Mouse (Mus musculus) stomach, embryonic 14.5 days (tissue): ENCODE measurements around the gene Agxt2. TPM values are rescaled to one million over a fixed set of nuclear protein-coding genes. Genes with fewer than 3 reads are reported as not detected.

ENCODE experiments used
- ATAC-seq: fragments of 200-750 bp; cut with Nextera tagmentation; 2 replicates; pipeline ENCODE4 v1.8.0; 2017; ENCODE audit warnings: low read depth, moderate TSS enrichment; ENCODE audit not compliant: insufficient number of reproducible peaks, insufficient read depth, low FRiP score
- H3K27ac ChIP-seq: fragments of 300-500 bp; sonication (generic); 2 replicates; pipeline ENCODE4 v1.5.1; 2014; ENCODE audit warnings: mild to moderate bottlenecking, low read length, moderate library complexity, mixed read lengths
- H3K27me3 ChIP-seq: fragments of 300-500 bp; sonication (generic); 2 replicates; pipeline ENCODE4 v1.6.1; 2014; ENCODE audit warnings: low read length, control low read depth, mixed read lengths; ENCODE audit not compliant: control insufficient read depth, insufficient read depth
- H3K36me3 ChIP-seq: fragments of 300-500 bp; sonication (generic); 2 replicates; pipeline ENCODE4 v1.6.1; 2014; ENCODE audit warnings: mild to moderate bottlenecking, control low read depth, low read length, moderate library complexity, mixed read lengths; ENCODE audit not compliant: control insufficient read depth, insufficient read depth
- H3K4me1 ChIP-seq: fragments of 300-500 bp; sonication (generic); 2 replicates; pipeline ENCODE4 v1.6.1; 2014; ENCODE audit warnings: low read length, control low read depth, mixed read lengths; ENCODE audit not compliant: control insufficient read depth, insufficient read depth
- H3K4me2 ChIP-seq: fragments of 300-500 bp; sonication (generic); replicated peaks from 2 replicates; pipeline ENCODE4 v1.6.1; 2014; ENCODE audit warnings: low read depth, low read length, control low read depth
- H3K4me3 ChIP-seq: fragments of 300-500 bp; sonication (generic); 2 replicates; pipeline ENCODE4 v1.5.1; 2014; ENCODE audit warnings: low read depth, low read length, control low read depth
- H3K9ac ChIP-seq: fragments of 300-500 bp; sonication (generic); replicated peaks from 2 replicates; pipeline ENCODE4 v1.6.1; 2014; ENCODE audit warnings: low read depth, mild to moderate bottlenecking, control low read depth, low read length, moderate library complexity, mixed read lengths
- H3K9me3 ChIP-seq: fragments of 300-500 bp; sonication (generic); 2 replicates; pipeline ENCODE4 v1.6.1; 2016; ENCODE audit warnings: low read depth, low read length, control low read depth; ENCODE audit not compliant: control insufficient read depth
- WGBS: fragments of 180-500 bp; shearing (Covaris S2); extraction: QIAGEN DNeasy Blood & Tissue Kit; methylation state at CpG from one replicate; pipeline ENCODE4 v1.1.7; 2014; 5-methylcytosine and 5-hydroxymethylcytosine counted together
- polyA plus RNA-seq: library from polyadenylated mRNA; unstranded; fragments of >200 nt; fragmentation: Nextera tagmentation; extraction: Ambion mirVana; gene quantifications from 2 replicates; pipeline ENCODE4 v1.2.1, GENCODE M21; 2014

The Agxt2 gene
- not detected in 2 replicates for polyA plus RNA-seq

- Histone ChIP-seq H3K4me2 (no peak within 1 kb of the TSS), H3K4me3 (no peak within 1 kb of the TSS), H3K27ac (no peak within 1 kb of the TSS), H3K27me3 (no peaks in the 10 kb centered on the region), H3K36me3 (no peaks in the 10 kb centered on the region), H3K9me3 (no peaks in the 10 kb centered on the region), H3K9ac (no peak within 1 kb of the TSS), H3K4me1 (no peaks in the 10 kb centered on the region)
- peak; percentile 67; the same call in 1 of the 2 replicates for ATAC-seq
- 77% methylated on average over 9 of the region's 9 CpGs for WGBS
Measured at GRCm38 (mm10) chr15:10358039-10358948, at the start of gene Agxt2. Gene Agxt2, plus strand, starts transcription at chr15:10358532.

GRCm38 (mm10) chr15:10311826-10312225 lies 46.5 kb upstream of the Agxt2 start:
- no peak for ATAC-seq
- WGBS = 63% methylated on average over 5 of the region's 5 CpGs
- Histone ChIP-seq H3K4me2 (no peak overlapping the region), H3K4me3 (no peak overlapping the region), H3K27ac (no peak overlapping the region), H3K4me1 (no peaks in the 10 kb centered on the region), H3K9ac (no peak overlapping the region), H3K36me3 (no peaks in the 10 kb centered on the region), H3K27me3 (no peaks in the 10 kb centered on the region), H3K9me3 (no peaks in the 10 kb centered on the region)

DNA sequence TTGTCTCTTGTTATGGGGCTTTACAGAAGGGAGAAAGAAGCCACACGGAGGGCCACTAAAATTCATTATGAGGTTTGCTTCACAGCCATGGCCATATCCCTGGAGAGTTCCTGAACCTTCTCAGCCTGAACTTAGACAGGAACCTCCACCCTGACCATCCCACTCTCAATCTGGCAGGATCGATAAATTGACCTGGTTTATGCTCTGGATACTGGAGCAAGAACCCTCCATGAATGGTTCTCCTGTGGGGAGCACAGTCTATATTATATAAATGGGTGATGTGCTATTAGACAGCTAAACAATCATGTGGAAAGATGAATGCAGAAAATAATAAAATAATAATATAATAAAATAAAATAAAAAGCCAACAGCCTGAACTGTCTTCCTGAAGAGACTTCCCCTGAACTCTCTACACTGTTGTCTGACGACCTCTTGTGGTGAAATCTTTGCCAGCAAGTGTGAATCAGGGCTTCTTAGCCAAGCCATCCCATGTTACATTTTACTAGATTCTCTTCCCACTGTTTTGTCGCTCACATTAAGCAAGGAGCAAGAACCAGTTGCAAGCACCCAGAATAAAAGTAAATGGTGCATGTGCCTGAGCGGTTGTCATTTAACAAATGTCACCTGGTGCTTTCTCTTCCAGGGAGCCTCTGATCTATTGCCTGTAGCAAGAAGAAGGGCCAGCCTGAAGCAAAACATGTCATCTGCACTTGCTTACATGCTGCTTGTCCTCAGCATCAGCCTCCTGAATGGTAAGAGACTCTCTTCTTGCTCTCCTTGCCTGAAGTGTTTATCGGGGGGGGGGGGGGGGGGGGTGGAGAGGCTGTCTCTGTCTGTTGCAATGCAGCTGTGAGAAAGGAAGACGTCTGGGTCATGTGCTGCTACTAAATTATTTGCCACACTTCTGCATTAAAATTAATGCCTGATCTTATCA lies 44.5 kb upstream of the Agxt2 start:
- WGBS = 45% methylated on average over 7 of the region's 7 CpGs
- H3K9ac ChIP-seq = no peak overlapping the region
- no peak overlapping the region for H3K4me3 ChIP-seq
- no peak overlapping the region for H3K27ac ChIP-seq
- no peaks in the 10 kb centered on the region for H3K9me3 ChIP-seq
- no peak for ATAC-seq
- no peaks in the 10 kb centered on the region for H3K4me1 ChIP-seq
- no peak overlapping the region for H3K4me2 ChIP-seq
- no peaks in the 10 kb centered on the region for H3K36me3 ChIP-seq
- no peaks in the 10 kb centered on the region for H3K27me3 ChIP-seq

DNA sequence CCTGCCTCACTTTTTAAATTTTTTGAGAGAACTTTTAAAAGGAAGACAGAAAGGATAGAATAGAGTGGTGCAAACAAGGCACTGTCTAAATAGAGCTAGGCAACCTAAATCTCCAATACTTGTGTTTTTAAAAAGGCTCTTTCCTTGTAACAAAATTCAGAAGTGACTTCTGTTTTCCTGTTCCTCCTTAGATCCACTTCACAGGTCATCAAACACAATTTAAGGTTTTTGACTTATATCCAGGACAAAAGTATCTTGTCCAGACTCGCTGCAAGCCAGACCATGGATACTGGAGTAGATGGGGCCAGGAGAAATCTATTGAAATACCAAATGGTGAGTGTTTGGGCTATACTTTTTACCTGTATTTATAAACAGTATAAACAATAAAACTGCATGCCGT lies 33.3 kb upstream of the Agxt2 start, which contains the start of gene Gm21973:
Gene Gm21973 (plus strand): TSS at position 301 of the 400 bp plus-strand sequence.
- H3K27me3 ChIP-seq = no peaks in the 10 kb centered on the region
- no peaks in the 10 kb centered on the region for H3K9me3 ChIP-seq
- no peak within 1 kb of the TSS for H3K9ac ChIP-seq
- ATAC-seq = no peak
- WGBS = 86% methylated on average over 2 of the region's 2 CpGs
- H3K4me1 ChIP-seq = no peaks in the 10 kb centered on the region
- H3K36me3 ChIP-seq = no peaks in the 10 kb centered on the region
- H3K4me2 ChIP-seq = no peak within 1 kb of the TSS
- no peak within 1 kb of the TSS for H3K27ac ChIP-seq
- no peak within 1 kb of the TSS for H3K4me3 ChIP-seq

DNA sequence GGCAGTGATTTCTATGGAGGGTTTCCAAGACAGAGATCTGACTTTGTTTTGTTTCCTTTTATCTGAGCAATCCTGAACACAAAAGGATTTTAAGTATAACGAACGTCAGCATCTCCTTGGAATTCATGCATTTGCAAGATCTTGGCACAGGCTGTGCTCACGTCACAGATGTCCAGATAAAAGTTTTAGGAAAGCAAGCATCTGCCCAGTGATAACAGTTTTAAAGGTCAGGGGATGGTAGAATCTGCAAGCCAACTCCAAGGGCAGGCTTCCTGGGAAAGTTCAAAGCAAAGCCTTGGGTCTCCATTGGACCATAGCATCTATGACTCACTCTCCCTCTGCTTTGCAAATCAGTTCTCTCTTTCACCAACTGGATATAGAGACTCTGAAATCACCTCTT lies 27.7 kb upstream of the Agxt2 start:
- Histone ChIP-seq H3K4me3 (no peak overlapping the region), H3K27me3 (no peaks in the 10 kb centered on the region)
- WGBS = 81% methylated on average over 3 of the region's 3 CpGs

DNA sequence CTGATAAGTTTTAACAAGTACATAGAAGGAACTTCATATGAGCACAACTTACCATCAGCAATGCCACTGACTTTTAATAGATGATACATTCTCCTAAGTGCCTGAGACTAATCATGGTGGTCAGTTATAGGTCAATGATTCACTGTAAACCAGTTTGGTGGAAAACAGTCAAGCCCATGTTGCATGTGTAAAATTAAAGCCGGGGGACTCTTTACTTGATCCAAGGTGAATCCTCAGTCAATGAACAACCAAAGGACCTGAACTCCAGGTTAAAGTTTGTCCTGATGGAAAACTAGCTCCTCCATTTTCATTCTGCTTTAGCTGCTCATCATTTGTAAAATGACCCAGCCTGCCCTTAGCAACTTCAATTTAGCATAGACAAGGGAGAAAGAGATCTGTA lies 25.8 kb upstream of the Agxt2 start:
- H3K4me3 ChIP-seq = no peak overlapping the region
- H3K4me1 ChIP-seq = no peaks in the 10 kb centered on the region
- no peak overlapping the region for H3K27ac ChIP-seq
- no peaks in the 10 kb centered on the region for H3K36me3 ChIP-seq
- WGBS = 92% methylated on average over 1 of the region's 1 CpGs
- H3K9ac ChIP-seq = no peak overlapping the region
- no peaks in the 10 kb centered on the region for H3K9me3 ChIP-seq
- ATAC-seq = no peak
- no peak overlapping the region for H3K4me2 ChIP-seq
- H3K27me3 ChIP-seq = no peaks in the 10 kb centered on the region

More for the DNA sequence above, 27.7 kb upstream of the Agxt2 start:
- Histone ChIP-seq H3K4me2 (no peak overlapping the region), H3K9me3 (no peaks in the 10 kb centered on the region), H3K4me1 (no peaks in the 10 kb centered on the region), H3K36me3 (no peaks in the 10 kb centered on the region), H3K27ac (no peak overlapping the region), H3K9ac (no peak overlapping the region)
- ATAC-seq = no peak

DNA sequence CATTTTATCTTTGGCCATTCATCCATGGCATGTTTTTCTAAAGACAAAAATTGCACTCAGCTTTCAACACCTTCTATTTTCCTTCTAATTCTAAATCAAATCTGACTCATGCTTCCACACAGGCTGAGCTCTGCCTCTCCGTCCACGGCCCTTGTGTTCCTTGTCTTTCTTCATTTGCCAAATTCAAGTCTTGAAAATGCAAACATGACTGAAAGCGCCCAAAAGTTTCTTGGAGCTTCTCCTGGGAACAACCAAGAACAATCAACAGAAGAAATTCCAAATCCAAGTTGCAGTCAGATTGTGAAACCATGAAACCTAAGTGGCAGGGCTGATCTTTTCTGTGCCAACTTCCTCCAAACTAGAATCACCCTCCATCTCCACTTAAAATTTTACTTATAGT lies 19.7 kb upstream of the Agxt2 start:
- no peak for ATAC-seq
- H3K27me3 ChIP-seq = no peaks in the 10 kb centered on the region
- no peak overlapping the region for H3K27ac ChIP-seq
- WGBS = 77% methylated on average over 3 of the region's 3 CpGs
- no peaks in the 10 kb centered on the region for H3K9me3 ChIP-seq
- H3K4me1 ChIP-seq = no peaks in the 10 kb centered on the region
- no peak overlapping the region for H3K4me2 ChIP-seq
- H3K4me3 ChIP-seq = no peak overlapping the region
- no peaks in the 10 kb centered on the region for H3K36me3 ChIP-seq
- no peak overlapping the region for H3K9ac ChIP-seq

- H3K9ac ChIP-seq = no peak overlapping the region
- H3K4me1 ChIP-seq = no peaks in the 10 kb centered on the region
- H3K4me3 ChIP-seq = no peak overlapping the region
- WGBS = 87% methylated on average over 6 of the region's 6 CpGs
- no peaks in the 10 kb centered on the region for H3K36me3 ChIP-seq
- no peaks in the 10 kb centered on the region for H3K27me3 ChIP-seq
- H3K4me2 ChIP-seq = no peak overlapping the region
- ATAC-seq = no peak
- H3K27ac ChIP-seq = no peak overlapping the region
- H3K9me3 ChIP-seq = no peaks in the 10 kb centered on the region
Measured at GRCm38 (mm10) chr15:10347044-10347443, 11.3 kb upstream of the Agxt2 start.
